Mouse (Mus musculus) spleen, adult 2 months (tissue): ENCODE data around the gene Oprl1. TPM values are rescaled to one million over a fixed set of nuclear protein-coding genes. Genes with fewer than 3 reads are reported as not detected.

ENCODE experiments used
- DNase-seq, 2 experiments: peaks; one replicate each; pipeline versions ENCODE4 v3.0.0 to v3.0.0-alpha.2; 2012 to 2021; ENCODE audit warnings: low spot score in 2 of 2, low read depth in 1 of 2
- H3K27ac ChIP-seq: fragments of 200-500 bp; 2 replicates; pipeline ENCODE4 v1.5.1; 2012; ENCODE audit warnings: low read length, inconsistent platforms; ENCODE audit not compliant: insufficient read depth
- H3K27me3 ChIP-seq: fragments of 200-500 bp; 2 replicates; pipeline ENCODE4 v1.6.1; 2012; ENCODE audit warnings: mild to moderate bottlenecking, moderate library complexity, low read length, inconsistent platforms; ENCODE audit not compliant: control insufficient read depth, insufficient read depth
- H3K36me3 ChIP-seq: fragments of 200-500 bp; 2 replicates; pipeline ENCODE4 v1.6.1; 2012; ENCODE audit warnings: mild to moderate bottlenecking, low read length, inconsistent platforms; ENCODE audit not compliant: control insufficient read depth, insufficient read depth
- H3K4me1 ChIP-seq: fragments of 200-500 bp; 2 replicates; pipeline ENCODE4 v1.6.1; 2011; ENCODE audit warnings: inconsistent platforms; ENCODE audit not compliant: control insufficient read depth, insufficient read depth, insufficient read length
- H3K4me3 ChIP-seq: fragments of 200-500 bp; 2 replicates; pipeline ENCODE4 v1.5.1; 2011; ENCODE audit warnings: mild to moderate bottlenecking, inconsistent platforms; ENCODE audit not compliant: insufficient read depth, insufficient read length; ENCODE audit errors: extremely low read depth
- CTCF ChIP-seq: fragments of 200-500 bp; IDR thresholded peaks from 2 replicates; pipeline ENCODE4 v1.5.1; 2011; ENCODE audit warnings: mild to moderate bottlenecking, inconsistent platforms; ENCODE audit not compliant: insufficient read depth, insufficient read length, insufficient replicate concordance; ENCODE audit errors: extremely low read depth
- POLR2A ChIP-seq: fragments of 200-500 bp; IDR thresholded peaks from 2 replicates; pipeline ENCODE4 v1.6.1; 2011; ENCODE audit warnings: low read depth, low read length, inconsistent platforms
- WGBS: fragments of 180-500 bp; shearing (Covaris S2); methylation state at CpG from one replicate; pipeline ENCODE4 v1.1.7; 2018; 5-methylcytosine and 5-hydroxymethylcytosine counted together
- polyA plus RNA-seq: library from polyadenylated mRNA; depleted of rRNA; stranded (reverse); fragments of >200 nt; gene quantifications from 2 replicates; pipeline ENCODE4 v1.2.3, GENCODE M21; 2012

Oprl1 gene
- polyA plus RNA-seq, 1 experiment, result 0.09 TPM

GRCm38 (mm10) chr2:181698241-181698640 is 16.6 kb upstream of the Oprl1 start, which contains the start of gene Lkaaear1:
Gene Lkaaear1, minus strand, starts transcription at chr2:181698442.
- DNase-seq, result no peak
- Histone ChIP-seq H3K27me3 (no peaks in the 10 kb centered on the region), H3K36me3 (no peaks in the 10 kb centered on the region), H3K4me3 (no peak within 1 kb of the TSS), H3K4me1 (peaks cover 5% of the 10 kb centered on the region; the same call in 1 of the 2 replicates), H3K27ac (no peak within 1 kb of the TSS)
- no peak for TF ChIP-seq CTCF
- no peak for TF ChIP-seq POLR2A
- 49% methylated on average over 5 of the region's 5 CpGs for WGBS

DNA sequence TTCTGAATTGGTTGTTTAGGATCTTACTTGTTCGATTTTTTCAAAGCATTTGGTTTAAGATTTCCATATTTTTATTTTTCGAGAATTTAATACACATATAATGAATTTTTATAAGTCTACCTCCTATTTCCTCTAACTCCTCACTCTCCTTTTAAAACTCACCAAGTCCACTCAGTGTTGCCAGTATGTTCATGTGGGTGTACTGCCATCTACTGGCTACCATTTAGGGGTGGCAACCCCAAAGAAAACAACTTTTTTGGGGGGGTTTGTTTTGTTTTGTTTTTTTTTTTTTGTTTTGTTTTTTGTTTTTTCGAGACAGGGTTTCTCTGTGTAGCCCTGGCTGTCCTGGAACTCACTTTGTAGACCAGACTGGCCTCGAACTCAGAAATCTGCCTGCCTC is 8.1 kb upstream of the Oprl1 start:
- H3K4me3 ChIP-seq, result no peak overlapping the region
- H3K27ac ChIP-seq, result no peak overlapping the region
- peak; percentile 35; the same call in 1 of the 2 replicates for TF ChIP-seq CTCF
- no peak for TF ChIP-seq POLR2A
- H3K36me3 ChIP-seq, result no peaks in the 10 kb centered on the region
- peak; percentile 35 to 42 for DNase-seq
- H3K4me1 ChIP-seq, result no peaks in the 10 kb centered on the region
- WGBS, result 31% methylated on average over 4 of the region's 4 CpGs
- H3K27me3 ChIP-seq, result no peaks in the 10 kb centered on the region

DNA sequence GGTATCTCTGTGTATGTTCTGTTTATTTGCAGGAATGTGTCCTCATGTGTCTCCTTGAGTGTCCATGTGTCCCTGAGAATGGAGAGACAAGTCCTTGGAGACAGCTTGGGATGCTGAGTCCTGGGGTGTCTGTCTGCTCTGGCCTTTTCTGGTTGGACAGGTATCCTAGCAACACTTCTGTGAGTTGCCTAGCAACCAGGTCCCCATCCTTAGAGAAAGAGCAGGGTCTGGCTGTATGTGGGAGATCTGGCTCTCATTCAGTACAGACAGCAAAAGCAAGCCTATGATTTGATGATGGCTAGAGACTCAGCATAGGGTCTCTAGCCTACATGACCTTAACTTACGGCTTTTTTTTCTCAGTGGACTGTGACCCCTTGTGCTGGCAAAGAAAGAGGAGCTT is 1.1 kb upstream of the Oprl1 start:
- WGBS, result 93% methylated on average over 1 of the region's 1 CpGs
- Histone ChIP-seq H3K27ac (no peak overlapping the region), H3K27me3 (no peaks in the 10 kb centered on the region), H3K4me1 (no peaks in the 10 kb centered on the region), H3K4me3 (no peak overlapping the region), H3K36me3 (no peaks in the 10 kb centered on the region)
- no peak for TF ChIP-seq CTCF
- TF ChIP-seq POLR2A, result no peak
- DNase-seq, result no peak

- H3K36me3 ChIP-seq, result no peaks in the 10 kb centered on the region
- H3K4me3 ChIP-seq, result no peak overlapping the region
- no peaks in the 10 kb centered on the region for H3K4me1 ChIP-seq
- no peak for TF ChIP-seq POLR2A
- no peak for TF ChIP-seq CTCF
- H3K27ac ChIP-seq, result no peak overlapping the region
- no peaks in the 10 kb centered on the region for H3K27me3 ChIP-seq
- 78% methylated on average over 3 of the region's 3 CpGs for WGBS
- DNase-seq, result no peak
These were observed 566 bp downstream of the Oprl1 start for GRCm38 (mm10) chr2:181715382-181715781.

DNA sequence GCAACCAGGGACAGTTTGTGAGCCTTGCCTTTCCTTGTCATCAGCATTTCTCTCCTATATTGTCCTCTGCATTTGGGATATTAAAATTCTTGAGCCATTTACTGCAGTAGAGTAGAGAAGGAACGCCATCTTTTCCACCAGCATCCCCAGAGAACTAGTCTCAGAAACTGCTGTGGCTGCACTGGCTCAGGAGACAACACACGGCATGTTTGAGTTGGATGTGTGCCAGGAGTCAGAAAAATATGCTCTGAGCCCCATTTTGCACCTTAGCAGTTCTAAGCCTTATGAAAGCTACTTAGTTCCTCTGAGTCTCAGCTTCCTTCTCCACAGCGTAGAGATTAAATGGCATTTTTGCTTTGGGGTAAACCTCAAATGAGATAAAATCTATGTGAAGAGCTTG is 2.2 kb downstream of the Oprl1 start:
- H3K4me1 ChIP-seq, result no peaks in the 10 kb centered on the region
- no peak for DNase-seq
- WGBS, result 30% methylated on average over 3 of the region's 3 CpGs
- no peaks in the 10 kb centered on the region for H3K27me3 ChIP-seq
- TF ChIP-seq POLR2A, result no peak
- TF ChIP-seq CTCF, result no peak
- no peaks in the 10 kb centered on the region for H3K36me3 ChIP-seq
- H3K27ac ChIP-seq, result no peak overlapping the region
- H3K4me3 ChIP-seq, result no peak overlapping the region

- no peak for DNase-seq
- Histone ChIP-seq H3K27ac (no peak overlapping the region), H3K36me3 (no peaks in the 10 kb centered on the region), H3K4me1 (no peaks in the 10 kb centered on the region), H3K27me3 (no peaks in the 10 kb centered on the region), H3K4me3 (no peak overlapping the region)
- TF ChIP-seq CTCF (no peak), POLR2A (no peak)
- WGBS, result 48% methylated on average over 3 of the region's 3 CpGs
These were observed 5.2 kb downstream of the Oprl1 start for GRCm38 (mm10) chr2:181720061-181720460.

- TF ChIP-seq CTCF (no peak), POLR2A (no peak)
These were observed 6.4 kb downstream of the Oprl1 start for GRCm38 (mm10) chr2:181721200-181721599.

More at GRCm38 (mm10) chr2:181721200-181721599, 6.4 kb downstream of the Oprl1 start:
- Histone ChIP-seq H3K36me3 (no peaks in the 10 kb centered on the region), H3K4me3 (no peak overlapping the region), H3K4me1 (no peaks in the 10 kb centered on the region), H3K27ac (no peak overlapping the region), H3K27me3 (no peaks in the 10 kb centered on the region)
- DNase-seq, result no peak
